Mouse (Mus musculus) heart, postnatal 10 days (tissue): ENCODE results near the gene Atg16l2. TPM values are rescaled to one million over a fixed set of nuclear protein-coding genes. Genes with fewer than 3 reads are reported as not detected.

ENCODE experiments used
- DNase-seq, 2 experiments: peaks; one replicate each; pipeline ENCODE4 v3.0.0; 2021
- intact Hi-C: fragments of 180-260 bp; cut with DNase I; formaldehyde crosslinking; loops from one replicate; pipeline ENCODE4 v1.15.1; 2025
- total RNA-seq, 2 experiments: library from RNA; stranded (reverse); gene quantifications; 2 replicates each; pipeline ENCODE4 v1.2.3; 2021

Atg16l2 gene
- total RNA-seq, 2 experiments from 2014 or later: 11.4 to 13.7 TPM

- intact Hi-C loops: no loop called here
Observed at GRCm38 (mm10) chr7:101236712-101237473, 65.2 kb downstream of the Atg16l2 start.

GRCm38 (mm10) chr7:101232716-101233115 lies 69.3 kb downstream of the Atg16l2 start:
- DNase-seq: no peak
- intact Hi-C loops: loop anchor here (5.0 kb wide), 3 partner anchors 55 to 245 kb away; no protein-coding TSS in a partner anchor

More at GRCm38 (mm10) chr7:101236712-101237473, 65.2 kb downstream of the Atg16l2 start:
- DNase-seq: no peak

GRCm38 (mm10) chr7:101231458-101231857 lies 70.6 kb downstream of the Atg16l2 start:
- intact Hi-C loops: loop anchor here (1.0 to 5.0 kb wide), 4 partner anchors 56 to 244 kb away; no protein-coding TSS in a partner anchor
- DNase-seq: peak in 1 of 2 experiments; percentile 53

GRCm38 (mm10) chr7:101229336-101229735 lies 72.7 kb downstream of the Atg16l2 start:
- intact Hi-C loops: no loop called here
- no peak for DNase-seq

- DNase-seq: no peak
- intact Hi-C loops: no loop called here
Observed at GRCm38 (mm10) chr7:101223501-101223900, 78.5 kb downstream of the Atg16l2 start.

- intact Hi-C loops: no loop called here
Observed at GRCm38 (mm10) chr7:101216724-101217123, 85.3 kb downstream of the Atg16l2 start.

GRCm38 (mm10) chr7:101213515-101214263 lies 88.4 kb downstream of the Atg16l2 start:
- intact Hi-C loops: no loop called here
- DNase-seq: no peak

More at GRCm38 (mm10) chr7:101216724-101217123, 85.3 kb downstream of the Atg16l2 start:
- DNase-seq: no peak

Other genes starting within 250 kb of the Atg16l2 start
- gene Fchsd2, start 209.4 kb downstream of the Atg16l2 start, total RNA-seq: 10 to 100 TPM; 27.1 to 27.2 TPM
- gene Stard10, start 14.8 kb upstream of the Atg16l2 start, total RNA-seq: 10 to 100 TPM; 22.1 to 32.3 TPM
- gene Arap1, start 45.8 kb upstream of the Atg16l2 start, total RNA-seq: 10 to 100 TPM; 49.4 to 50.7 TPM
- not detected for gene Gm45837, start 108.6 kb upstream of the Atg16l2 start, total RNA-seq
- 10 to 100 TPM; 65.2 to 70.1 TPM for gene Pde2a, start 119.4 kb upstream of the Atg16l2 start, total RNA-seq